Mouse (Mus musculus): Measurements from ENCODE around the gene Pim3. TPM values are rescaled to one million over a fixed set of nuclear protein-coding genes. Genes with fewer than 3 reads are reported as not detected.

The Pim3 gene
- polyA plus RNA-seq, 1 experiment from 2014 or later, result 61.4 TPM

- Histone ChIP-seq H3K4me2 (no peak overlapping the region), H3K27ac (no peak overlapping the region), H3K36me3 (peaks cover 32% of the 10 kb centered on the region), H3K9ac (no peak overlapping the region), H3K4me3 (no peak overlapping the region), H3K27me3 (no peaks in the 10 kb centered on the region), H3K4me1 (replicated peaks) (peaks cover 49% of the 10 kb centered on the region), H3K9me3 (replicated peaks) (no peaks in the 10 kb centered on the region)
- ATAC-seq (replicated peaks; ENCODE audit: insufficient number of reproducible peaks, insufficient read depth, low FRiP score, low read depth), result 0 out of 2 replicates have a peak, but pooled peaks have one; percentile 4
- WGBS, result 22% methylated on average over 9 of the region's 9 CpGs
Observed at GRCm38 (mm10) chr15:88827991-88828799, 33.8 kb upstream of the Pim3 start.

GRCm38 (mm10) chr15:88828800-88829705 is 32.9 kb upstream of the Pim3 start:
- ATAC-seq (replicated peaks; ENCODE audit: insufficient number of reproducible peaks, insufficient read depth, low FRiP score, low read depth), result peak; percentile 80
- Histone ChIP-seq H3K4me1 (replicated peaks) (peaks cover 49% of the 10 kb centered on the region), H3K4me3 (no peak overlapping the region), H3K4me2 (no peak overlapping the region), H3K27me3 (no peaks in the 10 kb centered on the region), H3K27ac (no peak overlapping the region), H3K9me3 (replicated peaks) (no peaks in the 10 kb centered on the region), H3K36me3 (peaks cover 25% of the 10 kb centered on the region), H3K9ac (no peak overlapping the region)
- WGBS, result 51% methylated on average over 17 of the region's 17 CpGs

- Histone ChIP-seq H3K27me3 (no peaks in the 10 kb centered on the region), H3K9me3 (replicated peaks) (no peaks in the 10 kb centered on the region), H3K4me3 (no peak overlapping the region), H3K27ac (peak overlapping the region; percentile 3; the same call in 1 of the 2 replicates), H3K36me3 (peaks cover 16% of the 10 kb centered on the region), H3K9ac (no peak overlapping the region), H3K4me2 (no peak overlapping the region), H3K4me1 (replicated peaks) (peaks cover 49% of the 10 kb centered on the region)
- WGBS, result 57% methylated on average over 6 of the region's 6 CpGs
- no peak for ATAC-seq (replicated peaks; ENCODE audit: insufficient number of reproducible peaks, insufficient read depth, low FRiP score, low read depth)
Observed at GRCm38 (mm10) chr15:88829791-88830440, 32.1 kb upstream of the Pim3 start.

- H3K9me3 ChIP-seq (replicated peaks), result no peaks in the 10 kb centered on the region
- no peak for ATAC-seq (replicated peaks; ENCODE audit: insufficient number of reproducible peaks, insufficient read depth, low FRiP score, low read depth)
- H3K27ac ChIP-seq, result no peak overlapping the region
- WGBS, result 77% methylated on average over 5 of the region's 5 CpGs
- no peaks in the 10 kb centered on the region for H3K27me3 ChIP-seq
- peaks cover 49% of the 10 kb centered on the region for H3K4me1 ChIP-seq (replicated peaks)
- H3K36me3 ChIP-seq, result peaks cover 8% of the 10 kb centered on the region; the same call in 1 of the 2 replicates
- no peak overlapping the region for H3K9ac ChIP-seq
- H3K4me2 ChIP-seq, result no peak overlapping the region
- no peak overlapping the region for H3K4me3 ChIP-seq
Observed at GRCm38 (mm10) chr15:88830696-88831095, 31.3 kb upstream of the Pim3 start.

GRCm38 (mm10) chr15:88831482-88831881 is 30.5 kb upstream of the Pim3 start:
- no peaks in the 10 kb centered on the region for H3K9me3 ChIP-seq (replicated peaks)
- ATAC-seq (replicated peaks; ENCODE audit: insufficient number of reproducible peaks, insufficient read depth, low FRiP score, low read depth), result peak; percentile 14; the same call in 1 of the 2 replicates
- H3K9ac ChIP-seq, result no peak overlapping the region
- peak overlapping the region; percentile 23; the same call in 1 of the 2 replicates for H3K4me2 ChIP-seq
- 30% methylated on average over 5 of the region's 5 CpGs for WGBS
- peak overlapping the region; percentile 84 for H3K27ac ChIP-seq
- peaks cover 2% of the 10 kb centered on the region; the same call in 1 of the 2 replicates for H3K36me3 ChIP-seq
- peaks cover 53% of the 10 kb centered on the region for H3K4me1 ChIP-seq (replicated peaks)
- H3K4me3 ChIP-seq, result no peak overlapping the region
- H3K27me3 ChIP-seq, result no peaks in the 10 kb centered on the region

- Histone ChIP-seq H3K4me2 (no peak overlapping the region), H3K9ac (no peak overlapping the region), H3K36me3 (no peaks in the 10 kb centered on the region), H3K4me3 (no peak overlapping the region), H3K9me3 (replicated peaks) (no peaks in the 10 kb centered on the region), H3K27me3 (no peaks in the 10 kb centered on the region), H3K27ac (peak overlapping the region; percentile 84; the same call in 1 of the 2 replicates), H3K4me1 (replicated peaks) (peaks cover 62% of the 10 kb centered on the region)
- WGBS, result 75% methylated on average over 9 of the region's 9 CpGs
- no peak for ATAC-seq (replicated peaks; ENCODE audit: insufficient number of reproducible peaks, insufficient read depth, low FRiP score, low read depth)
Observed at GRCm38 (mm10) chr15:88832536-88832935, 29.4 kb upstream of the Pim3 start.

- Histone ChIP-seq H3K27me3 (no peaks in the 10 kb centered on the region), H3K27ac (no peak overlapping the region), H3K9me3 (replicated peaks) (no peaks in the 10 kb centered on the region), H3K4me3 (no peak overlapping the region), H3K4me2 (no peak overlapping the region), H3K9ac (no peak overlapping the region), H3K36me3 (no peaks in the 10 kb centered on the region), H3K4me1 (replicated peaks) (peaks cover 62% of the 10 kb centered on the region)
- ATAC-seq (replicated peaks; ENCODE audit: insufficient number of reproducible peaks, insufficient read depth, low FRiP score, low read depth), result no peak
- 73% methylated on average over 6 of the region's 6 CpGs for WGBS
Observed at GRCm38 (mm10) chr15:88836031-88836430, 26.0 kb upstream of the Pim3 start.

- peak overlapping the region; percentile 92 for H3K4me2 ChIP-seq
- H3K9me3 ChIP-seq (replicated peaks), result no peaks in the 10 kb centered on the region
- H3K4me3 ChIP-seq, result no peak overlapping the region; the same call in 1 of the 2 replicates
- no peak overlapping the region for H3K9ac ChIP-seq
- 62% methylated on average over 5 of the region's 5 CpGs for WGBS
- no peak for ATAC-seq (replicated peaks; ENCODE audit: insufficient number of reproducible peaks, insufficient read depth, low FRiP score, low read depth)
- H3K4me1 ChIP-seq (replicated peaks), result peaks cover 62% of the 10 kb centered on the region
- no peaks in the 10 kb centered on the region for H3K36me3 ChIP-seq
- H3K27ac ChIP-seq, result peak overlapping the region; percentile 5; the same call in 1 of the 2 replicates
- H3K27me3 ChIP-seq, result no peaks in the 10 kb centered on the region
Observed at GRCm38 (mm10) chr15:88836571-88836970, 25.4 kb upstream of the Pim3 start.

- H3K4me1 ChIP-seq (replicated peaks), result peaks cover 56% of the 10 kb centered on the region
Observed at GRCm38 (mm10) chr15:88837199-88837932, 24.6 kb upstream of the Pim3 start.

GRCm38 (mm10) chr15:88837977-88838376 is 24.0 kb upstream of the Pim3 start:
- H3K27me3 ChIP-seq, result no peaks in the 10 kb centered on the region
- peaks cover 56% of the 10 kb centered on the region for H3K4me1 ChIP-seq (replicated peaks)
- 3% methylated on average over 11 of the region's 11 CpGs for WGBS
- H3K9me3 ChIP-seq (replicated peaks), result no peaks in the 10 kb centered on the region
- H3K4me2 ChIP-seq, result peak overlapping the region; percentile 92
- H3K36me3 ChIP-seq, result no peaks in the 10 kb centered on the region
- no peak for ATAC-seq (replicated peaks; ENCODE audit: insufficient number of reproducible peaks, insufficient read depth, low FRiP score, low read depth)
- H3K4me3 ChIP-seq, result peak overlapping the region; percentile 55
- peak overlapping the region; percentile 88 for H3K27ac ChIP-seq
- H3K9ac ChIP-seq, result peak overlapping the region; percentile 51

More at GRCm38 (mm10) chr15:88837199-88837932, 24.6 kb upstream of the Pim3 start:
- WGBS, result 1% methylated on average over 39 of the region's 39 CpGs
- peak; percentile 28 for ATAC-seq (replicated peaks; ENCODE audit: insufficient number of reproducible peaks, insufficient read depth, low FRiP score, low read depth)
- Histone ChIP-seq H3K27ac (peak overlapping the region; percentile 88), H3K4me3 (peak overlapping the region; percentile 55), H3K4me2 (peak overlapping the region; percentile 92), H3K9me3 (replicated peaks) (no peaks in the 10 kb centered on the region), H3K36me3 (no peaks in the 10 kb centered on the region), H3K27me3 (no peaks in the 10 kb centered on the region), H3K9ac (peak overlapping the region; percentile 51)
